Mouse (Mus musculus): ENCODE measurements at regions not wholly inside any gene's neighbourhood (a gene's known extent, or its start where the extent isn't known, plus 50 kb on each side); places are given as distances from the start of the nearest gene placed in this dataset.
"Not testable (repeated sequence)": the region's sequence is repeated elsewhere in the genome, so short reads cannot be mapped to it uniquely, and the experiment has no call there.

DNA sequence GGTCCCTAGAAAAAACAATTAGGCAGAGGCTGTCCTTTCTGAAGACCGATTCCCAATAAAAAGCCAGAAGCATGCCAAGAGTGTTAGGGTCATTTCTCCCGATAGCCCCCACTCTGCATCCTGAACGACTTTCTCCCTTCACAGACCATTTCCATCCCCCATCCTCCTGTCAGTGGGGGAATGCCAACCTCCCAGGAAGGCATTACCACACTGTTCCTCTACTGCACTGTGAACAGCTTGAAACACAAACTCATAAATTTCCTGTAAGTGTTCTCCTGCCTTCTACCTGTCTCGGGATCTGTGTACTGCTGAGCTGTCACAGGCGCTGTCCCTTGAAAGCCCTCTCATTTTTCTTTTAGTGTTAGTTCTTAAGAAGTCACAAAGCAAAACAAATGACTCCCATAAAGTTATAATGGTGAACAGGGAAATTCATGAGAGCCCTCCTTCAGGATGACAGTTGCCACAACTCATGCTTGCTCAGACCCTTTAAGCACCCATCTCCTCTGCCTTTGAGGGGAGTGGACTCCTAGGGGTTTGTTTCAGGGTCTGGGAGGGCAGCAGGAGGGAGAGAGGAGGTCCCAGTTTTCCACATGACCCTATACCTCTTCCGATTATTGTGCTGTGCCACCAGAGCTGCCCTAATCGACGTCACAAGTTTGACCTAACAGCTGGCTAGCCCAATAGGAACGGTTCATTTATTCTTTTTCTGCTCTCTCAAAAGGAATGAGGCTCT, 139.9 kb downstream of the Rchy1 start:
- DNase-seq: no peak

GRCm38 (mm10) chr5:91818800-91819199, 144.1 kb downstream of the Rchy1 start:
- DNase-seq: no peak

DNA sequence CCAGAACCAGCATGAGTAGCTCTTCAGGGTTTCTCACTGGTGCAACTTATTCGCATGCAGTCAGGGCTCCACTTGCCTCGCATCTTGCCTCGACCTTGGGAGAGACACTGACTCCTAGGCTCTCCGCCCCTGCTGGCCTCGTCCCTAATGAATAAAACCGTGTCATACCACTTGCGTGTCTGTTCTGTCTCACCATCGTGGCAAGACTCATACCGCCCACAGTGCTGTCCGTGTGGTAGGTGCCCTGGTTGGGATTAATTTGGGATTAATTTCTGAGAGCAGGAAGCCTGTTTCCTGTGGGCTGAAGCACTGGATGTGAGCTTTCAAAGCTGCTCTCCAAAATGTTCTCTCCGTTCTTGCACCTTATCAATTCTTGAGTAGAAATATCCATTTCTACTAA, 144.7 kb downstream of the Rchy1 start:
- DNase-seq: no peak

GRCm38 (mm10) chr5:91816376-91816950, 146.4 kb downstream of the Rchy1 start:
- DNase-seq: no peak

DNA sequence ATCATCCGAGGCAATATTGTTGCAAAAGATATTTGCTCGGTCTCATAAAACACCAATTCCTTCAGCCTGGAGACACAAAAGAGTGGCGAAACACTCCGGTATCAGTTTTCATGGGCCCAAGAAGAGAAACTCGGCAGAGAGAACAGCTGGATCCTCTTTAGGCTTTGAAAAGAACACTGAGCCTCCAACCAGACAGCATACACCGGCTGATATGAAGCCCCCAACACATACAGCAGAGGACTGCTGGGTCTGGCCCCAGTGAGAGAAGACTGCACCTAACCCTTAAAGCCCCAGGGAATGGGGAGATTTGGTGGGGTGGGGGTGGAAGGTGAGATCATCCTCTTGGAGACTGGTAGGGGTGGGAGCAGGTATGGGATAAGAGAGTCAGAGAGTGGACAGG, 147.9 kb downstream of the Rchy1 start:
- no peak for DNase-seq

DNA sequence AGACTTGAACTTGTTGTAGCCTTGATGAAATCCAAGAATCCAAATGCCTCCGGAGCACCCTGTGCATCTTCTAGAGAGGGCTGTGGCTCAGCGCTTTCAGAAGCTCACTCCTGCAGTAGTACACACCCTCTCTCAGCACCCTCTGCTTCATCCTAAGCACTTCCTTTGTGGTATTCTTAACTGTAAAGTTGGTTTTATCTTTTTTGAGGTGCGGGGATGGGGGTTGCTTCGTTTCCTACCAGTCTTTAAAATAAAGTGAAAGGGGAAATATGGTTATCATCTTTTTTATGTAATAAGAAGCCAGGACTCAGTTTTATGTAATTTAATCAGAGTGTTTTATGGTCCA, 148.5 kb downstream of the Rchy1 start:
- DNase-seq: no peak

- no peak for DNase-seq
Observed at GRCm38 (mm10) chr5:91813547-91814416, 149.1 kb downstream of the Rchy1 start.

DNA sequence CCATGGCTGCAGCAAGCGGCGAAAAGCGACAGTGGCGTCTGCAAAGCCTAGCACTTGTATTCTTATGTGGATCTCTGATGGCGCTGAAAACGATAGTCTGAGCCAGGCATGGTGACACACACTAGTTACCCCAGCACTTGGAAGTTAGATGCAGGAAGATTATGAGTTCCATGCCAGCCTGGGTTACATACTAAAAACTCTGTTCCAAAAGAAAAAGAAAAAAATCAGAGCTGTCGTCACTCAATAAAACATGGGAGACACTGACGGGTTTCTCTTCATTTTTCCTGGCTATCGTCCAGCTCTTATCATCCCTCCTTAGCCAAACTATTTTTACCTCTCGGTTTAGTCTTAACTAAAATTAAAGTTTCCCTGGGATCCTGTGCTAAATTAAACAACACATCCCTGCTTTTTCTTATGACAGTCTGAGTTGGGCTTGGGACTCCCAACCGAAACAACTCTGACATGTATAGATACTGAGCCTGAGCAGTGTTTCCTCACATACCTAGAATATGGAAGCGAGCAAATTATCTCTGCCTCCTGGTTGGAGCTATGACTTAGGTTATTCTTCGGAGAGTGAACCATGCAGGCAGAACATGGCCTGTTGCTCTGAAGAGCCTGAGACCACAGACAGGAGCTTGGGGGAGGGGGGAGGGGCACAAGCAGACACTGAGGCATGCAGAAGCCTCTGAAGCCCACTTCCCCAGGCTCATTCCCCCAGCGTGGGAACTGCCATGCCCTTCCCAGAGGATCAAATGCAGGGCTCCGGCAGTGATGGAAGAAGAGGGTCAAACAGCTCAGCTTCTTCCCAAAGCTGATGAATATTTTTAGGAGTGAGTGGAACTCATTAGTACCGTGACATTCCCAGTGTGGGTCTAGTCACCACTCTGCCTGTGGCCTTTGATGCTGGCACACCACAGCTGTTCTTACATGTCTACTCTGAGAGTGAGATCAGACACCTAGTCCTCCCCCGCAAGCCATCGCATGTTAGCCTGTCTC, 155.5 kb downstream of the Rchy1 start:
- no peak for DNase-seq

DNA sequence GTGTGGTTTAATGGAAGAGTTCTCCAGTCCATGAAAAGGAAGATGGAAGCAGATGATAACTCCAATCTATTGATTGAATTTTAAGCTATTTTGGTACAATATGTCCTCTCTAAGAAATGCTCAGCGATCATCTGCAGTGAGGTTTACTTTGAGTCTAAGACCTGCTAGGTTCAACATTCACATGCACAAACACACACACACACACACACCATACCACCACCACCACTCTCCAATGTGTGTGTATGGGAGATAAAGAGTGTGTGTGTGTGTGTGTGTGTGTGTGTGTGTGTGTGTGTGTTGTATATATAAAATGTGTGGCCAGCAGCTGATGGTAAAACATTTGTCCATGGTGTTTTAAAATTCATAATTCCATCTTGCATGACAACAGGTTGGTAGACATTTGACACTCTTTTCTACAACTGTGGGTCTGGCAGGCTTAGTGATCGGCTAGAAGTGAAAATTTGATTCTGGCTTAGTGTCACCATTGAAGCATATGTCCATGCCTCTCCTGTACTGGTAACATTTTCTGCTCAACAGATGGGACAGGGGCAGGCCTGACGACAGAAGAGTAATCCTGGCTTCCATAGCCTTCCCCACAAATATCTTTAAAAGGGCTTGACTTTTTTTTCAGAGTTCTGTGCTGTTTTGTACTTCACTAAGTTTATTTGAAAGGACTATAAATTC, 161.4 kb downstream of the Rchy1 start:
- DNase-seq: no peak

DNA sequence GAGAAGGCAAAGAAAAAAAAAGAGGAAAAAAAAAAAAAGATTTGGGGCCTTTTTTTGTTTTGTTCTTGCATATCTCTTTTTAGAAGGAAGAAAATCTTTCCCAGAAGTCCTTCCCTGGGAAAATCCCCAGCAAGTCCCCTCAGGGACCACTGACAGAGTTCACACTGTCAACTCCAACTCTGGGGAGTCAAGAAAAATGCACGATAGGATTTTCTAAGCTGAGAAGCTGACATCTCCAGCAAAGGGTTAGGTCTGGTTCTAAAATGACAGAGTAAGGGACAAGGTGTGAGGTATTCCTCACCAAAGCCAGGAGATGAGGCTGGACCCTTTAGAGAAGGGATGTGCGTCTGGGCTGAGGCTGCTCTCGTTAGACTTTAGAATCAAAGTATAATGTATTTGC, 165.5 kb downstream of the Rchy1 start:
- DNase-seq: no peak

DNA sequence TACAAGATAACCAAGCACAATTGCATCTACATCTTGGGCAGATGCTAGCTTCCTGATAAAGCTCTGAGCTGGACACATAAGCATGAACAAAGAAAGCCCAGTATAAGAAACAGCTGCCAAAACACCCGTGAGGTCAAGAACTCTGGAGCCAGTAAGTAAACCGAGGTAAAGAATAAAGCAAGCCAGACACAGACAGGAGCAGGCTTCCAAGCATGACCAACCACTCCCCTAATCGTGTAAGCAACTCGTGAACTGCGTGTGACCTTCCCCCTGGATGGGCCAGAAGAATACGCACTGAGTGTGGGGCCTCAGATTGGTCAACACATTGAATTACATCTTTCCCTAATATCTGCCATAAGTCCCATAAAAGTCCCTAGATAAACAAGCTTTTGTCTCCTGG, 170.1 kb downstream of the Rchy1 start:
- no peak for DNase-seq

GRCm38 (mm10) chr5:91790412-91790811, 172.5 kb downstream of the Rchy1 start:
- DNase-seq: no peak

GRCm38 (mm10) chr5:91783966-91784365, 178.9 kb downstream of the Rchy1 start:
- no peak for DNase-seq

DNA sequence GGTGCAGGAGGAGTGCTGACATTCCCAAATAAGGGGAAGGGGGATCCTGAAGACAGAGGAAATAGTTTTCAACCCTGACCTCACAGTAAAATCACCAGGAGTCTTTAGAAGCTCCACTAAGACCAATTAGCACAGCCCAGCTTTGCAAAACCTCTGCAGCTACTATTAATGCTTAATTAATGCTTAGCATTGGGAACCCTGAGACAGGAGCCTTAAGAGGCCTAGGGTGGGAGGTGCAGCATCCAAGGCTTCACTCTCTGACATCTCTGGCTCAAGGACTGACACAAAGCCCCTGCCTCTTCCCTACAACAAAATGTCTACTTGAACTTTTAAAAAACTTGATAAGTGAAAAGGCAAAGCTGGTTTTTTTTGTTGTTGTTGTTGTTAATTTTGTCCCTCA, 185.9 kb downstream of the Rchy1 start:
- no peak for DNase-seq

- no peak for DNase-seq
Observed at GRCm38 (mm10) chr5:91774065-91774464, 188.8 kb downstream of the Rchy1 start.

- DNase-seq: no peak
Observed at GRCm38 (mm10) chr5:91767886-91768285, 195.0 kb downstream of the Rchy1 start.

GRCm38 (mm10) chr5:91767060-91767459, 195.8 kb downstream of the Rchy1 start:
- no peak for DNase-seq

DNA sequence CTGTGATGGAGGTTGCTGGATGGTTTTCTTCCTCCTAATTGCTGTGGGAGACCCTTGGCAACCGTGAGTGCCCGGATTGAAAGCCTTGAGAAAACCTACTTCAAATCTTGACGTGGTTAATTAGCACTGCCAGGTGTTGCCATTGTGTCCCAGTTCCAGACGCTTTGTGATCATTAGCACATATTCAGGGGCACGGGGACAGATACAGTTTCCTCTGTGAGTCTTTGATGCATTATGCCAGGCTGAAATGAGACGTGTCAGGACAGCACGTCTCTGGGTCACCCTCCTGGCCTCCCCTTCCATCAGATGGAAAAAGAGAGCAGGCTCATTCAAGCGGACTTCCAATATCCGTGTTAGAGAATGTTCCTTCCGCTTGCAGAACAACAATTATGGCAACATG, 198.2 kb downstream of the Rchy1 start:
- no peak for DNase-seq

GRCm38 (mm10) chr5:91762589-91762988, 200.3 kb downstream of the Rchy1 start:
- DNase-seq: no peak

DNA sequence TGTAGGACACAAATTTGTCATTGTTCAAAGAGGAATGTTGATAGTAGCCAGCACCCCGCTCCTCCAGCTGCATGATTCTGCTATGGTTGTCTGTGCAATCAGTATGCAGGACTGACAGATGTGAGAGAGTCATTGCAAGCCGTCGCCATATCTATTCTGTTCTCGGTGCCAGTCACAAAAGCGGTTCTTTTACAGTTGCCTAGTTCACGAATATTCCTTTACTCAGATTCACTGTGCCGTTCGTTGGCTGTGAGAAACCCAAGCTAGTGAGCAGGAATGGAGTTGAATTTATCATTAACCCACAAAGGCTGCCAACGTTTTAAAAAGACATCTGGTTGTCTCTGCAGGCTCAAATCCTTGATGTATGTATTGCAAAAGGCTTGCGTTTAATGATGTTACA, 206.9 kb downstream of the Rchy1 start:
- DNase-seq: no peak

DNA sequence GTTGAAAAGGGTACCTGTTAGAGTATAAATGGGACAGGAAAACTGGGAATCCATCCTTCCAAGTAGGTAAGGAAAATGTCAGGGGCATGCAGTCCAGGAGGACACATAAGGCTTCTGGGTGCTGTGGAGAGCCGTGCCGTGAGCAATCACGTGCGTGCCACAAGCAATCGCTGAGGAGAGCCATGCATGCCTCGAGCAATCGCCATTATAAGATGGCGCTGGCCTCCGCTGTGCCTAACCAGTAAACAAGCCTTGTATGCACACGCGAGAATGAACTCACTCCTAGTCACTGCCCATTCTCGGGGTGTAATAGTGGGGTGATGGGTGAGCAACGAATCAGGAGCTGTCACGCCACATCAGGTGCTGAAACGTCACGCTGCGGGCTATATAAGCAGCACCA, 210.0 kb downstream of the Rchy1 start:
- not testable (repeated sequence) for DNase-seq

GRCm38 (mm10) chr5:91751168-91751567, 211.7 kb downstream of the Rchy1 start:
- DNase-seq: no peak
